Mouse (Mus musculus) embryonic facial prominence, embryonic 14.5 days (tissue): ENCODE data around the gene Prrc2b. TPM values are rescaled to one million over a fixed set of nuclear protein-coding genes. Genes with fewer than 3 reads are reported as not detected.

ENCODE experiments used
- ATAC-seq: fragments of 200-750 bp; cut with Nextera tagmentation; 2 replicates; pipeline ENCODE4 v1.8.0; 2017; ENCODE audit warnings: low read depth, moderate number of reproducible peaks, moderate TSS enrichment
- DNase-seq: peaks from one replicate; pipeline ENCODE4 v3.0.0-alpha.2; 2015; ENCODE audit warnings: low spot score
- H3K27ac ChIP-seq: fragments of 300-500 bp; sonication (generic); replicated peaks from 2 replicates; pipeline ENCODE4 v1.5.1; 2014; ENCODE audit warnings: low read depth, mild to moderate bottlenecking, low read length, moderate library complexity
- H3K27me3 ChIP-seq: fragments of 300-500 bp; sonication (generic); replicated peaks from 2 replicates; pipeline ENCODE4 v1.6.1; 2014; ENCODE audit warnings: low read length; ENCODE audit not compliant: control insufficient read depth, insufficient read depth
- H3K36me3 ChIP-seq: fragments of 300-500 bp; sonication (generic); 2 replicates; pipeline ENCODE4 v1.6.1; 2014; ENCODE audit warnings: low read length, mixed read lengths; ENCODE audit not compliant: control insufficient read depth, insufficient read depth
- H3K4me1 ChIP-seq: fragments of 300-500 bp; sonication (generic); 2 replicates; pipeline ENCODE4 v1.6.1; 2014; ENCODE audit warnings: antibody characterized with exemption, low read length; ENCODE audit not compliant: control insufficient read depth, insufficient read depth
- H3K4me2 ChIP-seq: fragments of 300-500 bp; sonication (generic); 2 replicates; pipeline ENCODE4 v1.6.1; 2014; ENCODE audit warnings: low read depth, mild to moderate bottlenecking, low read length, moderate library complexity, mixed read lengths
- H3K4me3 ChIP-seq: fragments of 300-500 bp; sonication (generic); 2 replicates; pipeline ENCODE4 v1.5.1; 2014; ENCODE audit warnings: low read depth, mild to moderate bottlenecking, low read length
- H3K9ac ChIP-seq: fragments of 300-500 bp; sonication (generic); 2 replicates; pipeline ENCODE4 v1.6.1; 2014; ENCODE audit warnings: low read depth, mild to moderate bottlenecking, low read length, moderate library complexity, mixed read lengths
- H3K9me3 ChIP-seq: fragments of 300-500 bp; sonication (generic); 2 replicates; pipeline ENCODE4 v1.6.1; 2016; ENCODE audit warnings: low read length; ENCODE audit not compliant: control insufficient read depth
- WGBS: fragments of 180-500 bp; shearing (Covaris S2); extraction: QIAGEN DNeasy Blood & Tissue Kit; methylation state at CpG from one replicate; pipeline ENCODE4 v1.1.7; 2014; 5-methylcytosine and 5-hydroxymethylcytosine counted together
- polyA plus RNA-seq: library from polyadenylated mRNA; unstranded; fragments of >200 nt; fragmentation: Nextera tagmentation; extraction: Ambion mirVana; gene quantifications from 2 replicates; pipeline ENCODE4 v1.2.1, GENCODE M21; 2014

The Prrc2b gene
- polyA plus RNA-seq, 1 experiment from 2014 or later = 66.0 TPM

GRCm38 (mm10) chr2:32153791-32154119 is 2.9 kb downstream of the Prrc2b start:
- DNase-seq (no peak), ATAC-seq (no peak)
- no peaks in the 10 kb centered on the region for H3K9me3 ChIP-seq
- H3K36me3 ChIP-seq = no peaks in the 10 kb centered on the region
- peak overlapping the region; percentile 88 for H3K4me3 ChIP-seq
- H3K27me3 ChIP-seq = no peaks in the 10 kb centered on the region
- peaks cover 61% of the 10 kb centered on the region for H3K4me1 ChIP-seq
- 23% methylated on average over 4 of the region's 4 CpGs for WGBS
- H3K27ac ChIP-seq = peak overlapping the region; percentile 99
- H3K9ac ChIP-seq = peak overlapping the region; percentile 100
- H3K4me2 ChIP-seq = peak overlapping the region; percentile 96

- Histone ChIP-seq H3K9me3 (no peaks in the 10 kb centered on the region), H3K27ac (peak overlapping the region; percentile 99)
- WGBS = 26% methylated on average over 9 of the region's 9 CpGs
Observed at GRCm38 (mm10) chr2:32154334-32154997, 3.6 kb downstream of the Prrc2b start.

GRCm38 (mm10) chr2:32154998-32155541 is 4.2 kb downstream of the Prrc2b start:
- Histone ChIP-seq H3K9me3 (no peaks in the 10 kb centered on the region), H3K27me3 (no peaks in the 10 kb centered on the region), H3K4me3 (no peak overlapping the region), H3K4me2 (peak overlapping the region; percentile 96; the same call in 1 of the 2 replicates), H3K36me3 (0 out of 2 replicates have a peak, but pooled peaks cover 1% of the 10 kb centered on the region), H3K9ac (0 out of 2 replicates have a peak overlapping the region, but pooled peaks have one; percentile 48), H3K27ac (peak overlapping the region; percentile 99; the same call in 1 of the 2 replicates), H3K4me1 (peaks cover 62% of the 10 kb centered on the region)
- DNase-seq (no peak), ATAC-seq (no peak)
- WGBS = 44% methylated on average over 7 of the region's 7 CpGs

More at GRCm38 (mm10) chr2:32154334-32154997, 3.6 kb downstream of the Prrc2b start:
- Histone ChIP-seq H3K36me3 (no peaks in the 10 kb centered on the region), H3K4me2 (peak overlapping the region; percentile 96), H3K27me3 (no peaks in the 10 kb centered on the region), H3K9ac (peak overlapping the region; percentile 48), H3K4me3 (peak overlapping the region; percentile 88), H3K4me1 (peaks cover 63% of the 10 kb centered on the region)
- peak; percentile 68 for DNase-seq
- no peak for ATAC-seq

- DNase-seq (no peak), ATAC-seq (no peak)
- Histone ChIP-seq H3K9me3 (no peaks in the 10 kb centered on the region), H3K27me3 (no peaks in the 10 kb centered on the region), H3K4me3 (no peak overlapping the region), H3K27ac (peak overlapping the region; percentile 99), H3K36me3 (0 out of 2 replicates have a peak, but pooled peaks cover 3% of the 10 kb centered on the region), H3K4me2 (peak overlapping the region; percentile 96; the same call in 1 of the 2 replicates), H3K9ac (no peak overlapping the region), H3K4me1 (peaks cover 60% of the 10 kb centered on the region)
- 48% methylated on average over 6 of the region's 6 CpGs for WGBS
Observed at GRCm38 (mm10) chr2:32155614-32156013, 4.7 kb downstream of the Prrc2b start.

GRCm38 (mm10) chr2:32156645-32157044 is 5.8 kb downstream of the Prrc2b start:
- peaks cover 60% of the 10 kb centered on the region for H3K4me1 ChIP-seq
- peak overlapping the region; percentile 11; the same call in 1 of the 2 replicates for H3K9ac ChIP-seq
- H3K4me3 ChIP-seq = no peak overlapping the region
- H3K27me3 ChIP-seq = no peaks in the 10 kb centered on the region
- H3K27ac ChIP-seq = peak overlapping the region; percentile 41
- H3K36me3 ChIP-seq = 0 out of 2 replicates have a peak, but pooled peaks cover 3% of the 10 kb centered on the region
- ATAC-seq (no peak), DNase-seq (no peak)
- H3K9me3 ChIP-seq = no peaks in the 10 kb centered on the region
- 43% methylated on average over 10 of the region's 10 CpGs for WGBS
- H3K4me2 ChIP-seq = peak overlapping the region; percentile 96; the same call in 1 of the 2 replicates

- no peak for DNase-seq
- peak overlapping the region; percentile 11; the same call in 1 of the 2 replicates for H3K9ac ChIP-seq
- 25% methylated on average over 4 of the region's 4 CpGs for WGBS
Observed at GRCm38 (mm10) chr2:32157328-32157727, 6.4 kb downstream of the Prrc2b start.

GRCm38 (mm10) chr2:32158616-32159239 is 7.8 kb downstream of the Prrc2b start:
- Histone ChIP-seq H3K9me3 (no peaks in the 10 kb centered on the region), H3K4me2 (no peak overlapping the region), H3K36me3 (0 out of 2 replicates have a peak, but pooled peaks cover 3% of the 10 kb centered on the region), H3K4me1 (peaks cover 46% of the 10 kb centered on the region), H3K4me3 (no peak overlapping the region), H3K27ac (no peak overlapping the region), H3K9ac (no peak overlapping the region), H3K27me3 (no peaks in the 10 kb centered on the region)
- ATAC-seq = no peak
- 65% methylated on average over 9 of the region's 12 CpGs for WGBS
- no peak for DNase-seq

More at GRCm38 (mm10) chr2:32157328-32157727, 6.4 kb downstream of the Prrc2b start:
- H3K4me3 ChIP-seq = no peak overlapping the region
- no peak for ATAC-seq
- no peaks in the 10 kb centered on the region for H3K27me3 ChIP-seq
- H3K4me2 ChIP-seq = 0 out of 2 replicates have a peak overlapping the region, but pooled peaks have one; percentile 11
- H3K4me1 ChIP-seq = peaks cover 59% of the 10 kb centered on the region
- H3K27ac ChIP-seq = peak overlapping the region; percentile 41
- H3K36me3 ChIP-seq = 0 out of 2 replicates have a peak, but pooled peaks cover 3% of the 10 kb centered on the region
- H3K9me3 ChIP-seq = no peaks in the 10 kb centered on the region

GRCm38 (mm10) chr2:32160525-32160924 is 9.6 kb downstream of the Prrc2b start:
- Histone ChIP-seq H3K4me2 (no peak overlapping the region), H3K9me3 (no peaks in the 10 kb centered on the region), H3K36me3 (0 out of 2 replicates have a peak, but pooled peaks cover 3% of the 10 kb centered on the region), H3K27ac (no peak overlapping the region), H3K4me1 (peaks cover 33% of the 10 kb centered on the region), H3K9ac (no peak overlapping the region), H3K27me3 (no peaks in the 10 kb centered on the region), H3K4me3 (no peak overlapping the region)
- ATAC-seq (no peak), DNase-seq (no peak)
- 93% methylated on average over 3 of the region's 3 CpGs for WGBS
